Mouse (Mus musculus) spleen, adult 2 months (tissue): ENCODE results near the gene Sult6b1.

Source experiments
- CTCF ChIP-seq: fragments of 200-500 bp; IDR thresholded peaks from 2 replicates; pipeline ENCODE4 v1.5.1; 2011; ENCODE audit warnings: mild to moderate bottlenecking, inconsistent platforms; ENCODE audit not compliant: insufficient read depth, insufficient read length, insufficient replicate concordance; ENCODE audit errors: extremely low read depth
- POLR2A ChIP-seq: fragments of 200-500 bp; IDR thresholded peaks from 2 replicates; pipeline ENCODE4 v1.6.1; 2011; ENCODE audit warnings: low read depth, low read length, inconsistent platforms

- no peak for TF ChIP-seq CTCF
- TF ChIP-seq POLR2A, result no peak
These were observed 9.0 kb upstream of the Sult6b1 start for GRCm38 (mm10) chr17:78915772-78916171.
